Mouse (Mus musculus) ovary, adult 10 weeks (tissue): ENCODE results near the gene Stpg3. TPM values are rescaled to one million over a fixed set of nuclear protein-coding genes. Genes with fewer than 3 reads are reported as not detected.

Experiments used
- polyA plus RNA-seq: library from polyadenylated mRNA; stranded (reverse); fragments of 350-450 nt; fragmentation: Illumina TruSeq; extraction: RNeasy Lipid Tissue Mini Kit (QIAGEN cat#74804); gene quantifications from one replicate; pipeline ENCODE4 v1.2.3, GENCODE M21; 2014

Stpg3 gene
- polyA plus RNA-seq: not detected

GRCm38 (mm10) chr2:25214444-25214843, at the start of gene Stpg3:
Gene Stpg3 (minus strand): TSS chr2:25214637.

GRCm38 (mm10) chr2:25262291-25262767, 47.9 kb upstream of the Stpg3 start, which contains the start of gene Tprn:
Gene Tprn (plus strand): TSS chr2:25262618.

GRCm38 (mm10) chr2:25255284-25255779, 40.9 kb upstream of the Stpg3 start, which contains the start of gene Tmem203:
Gene Tmem203 (plus strand): TSS chr2:25255439.

DNA sequence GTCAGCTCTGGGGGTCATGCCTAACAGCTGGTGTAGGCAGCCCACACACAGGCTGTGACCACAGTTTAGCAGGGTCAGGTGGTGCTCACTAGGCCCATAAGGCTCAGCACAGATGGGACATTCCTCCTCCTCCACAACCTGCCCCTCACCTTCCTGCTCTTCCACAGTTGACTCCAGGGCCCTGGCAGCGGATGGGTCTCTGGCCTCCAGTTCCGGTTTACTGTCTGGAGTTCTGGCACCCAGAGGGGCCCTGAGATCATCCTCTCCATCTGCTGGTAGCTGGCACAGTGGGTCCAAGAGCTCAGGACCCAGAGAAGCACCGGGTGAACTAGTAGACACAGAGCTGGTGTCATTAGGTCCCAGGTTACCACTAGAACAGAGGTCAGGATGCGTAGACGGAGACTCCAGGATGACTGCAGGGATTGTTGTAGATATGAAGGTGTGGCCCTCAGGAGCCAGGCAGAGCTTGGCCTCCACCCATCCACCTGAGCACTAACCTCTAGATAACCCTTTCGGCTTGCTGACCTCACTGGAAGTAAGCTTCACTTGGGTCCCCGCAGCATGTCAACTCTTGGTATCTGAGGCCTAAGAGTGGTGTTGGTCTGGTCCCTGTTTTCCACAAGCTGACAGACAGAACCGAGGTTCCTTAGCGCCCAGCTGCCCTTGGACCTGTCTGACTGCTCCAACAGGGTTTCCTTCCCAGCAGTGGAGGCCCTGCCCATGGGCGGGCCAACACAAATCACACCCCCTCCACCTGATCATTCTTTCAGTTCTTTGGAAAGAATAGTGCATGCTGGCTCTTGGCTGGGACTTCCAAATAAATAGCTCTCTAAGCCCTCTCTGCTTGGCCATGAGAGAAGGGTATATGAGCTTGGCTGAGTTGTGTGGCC, 32.0 kb upstream of the Stpg3 start, which contains the start of gene AL732309.1:
Gene AL732309.1 (minus strand): TSS at position 681 of the 890 bp plus-strand sequence.

DNA sequence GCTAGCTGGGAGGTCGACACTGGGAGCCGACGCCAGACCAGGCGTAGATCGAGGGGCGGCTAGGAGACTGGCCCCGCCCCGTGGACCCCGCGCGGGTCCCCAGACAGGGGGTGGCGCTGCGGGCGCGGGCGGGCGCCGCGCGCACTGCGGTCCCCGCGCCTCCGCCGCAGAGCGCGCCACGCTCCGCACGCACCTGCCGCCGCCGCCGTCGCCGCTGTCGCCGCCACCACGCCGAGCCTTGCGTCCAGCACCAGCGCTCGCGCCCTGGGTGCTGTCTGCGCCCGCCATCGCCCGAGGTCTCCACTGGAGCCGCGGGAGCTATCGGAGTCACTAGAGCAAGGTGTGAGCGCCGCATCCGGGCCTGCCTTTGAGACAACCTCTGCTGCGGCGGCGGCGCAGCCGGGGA, 27.7 kb upstream of the Stpg3 start, which contains the start of the genes Rnf208 and Cysrt1:
Gene Rnf208 (plus strand): TSS at position 155 of the 406 bp plus-strand sequence.
Gene Cysrt1 (minus strand): TSS at position 352 of the 406 bp plus-strand sequence.

DNA sequence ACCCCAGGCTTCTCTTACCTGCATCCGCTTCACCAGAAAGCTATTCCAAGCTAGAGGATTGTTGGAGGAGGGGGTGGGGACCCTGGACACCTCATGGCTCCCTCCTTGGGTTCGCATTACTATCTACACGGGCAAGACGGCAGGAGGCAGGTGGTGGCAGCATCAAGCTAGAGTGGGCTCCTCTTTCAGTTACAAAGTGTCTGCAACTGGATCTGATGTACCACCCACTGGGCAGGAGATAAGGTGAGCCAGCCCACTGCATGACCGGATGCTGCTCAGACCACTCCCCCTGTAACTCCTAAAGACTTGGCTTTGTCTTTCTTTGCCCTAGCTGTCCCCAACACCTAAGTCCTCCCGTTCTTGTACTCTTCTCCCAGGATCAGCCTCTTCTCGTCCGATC, 22.2 kb upstream of the Stpg3 start, which contains the start of gene Rnf224:
Gene Rnf224 (minus strand): TSS at position 174 of the 400 bp plus-strand sequence.

GRCm38 (mm10) chr2:25234050-25234449, 19.6 kb upstream of the Stpg3 start, which contains the start of gene Slc34a3:
Gene Slc34a3 (minus strand): TSS chr2:25234364.

GRCm38 (mm10) chr2:25224492-25224765, 10.0 kb upstream of the Stpg3 start, which contains the start of gene Tubb4b:
Gene Tubb4b (minus strand): TSS chr2:25224702.

DNA sequence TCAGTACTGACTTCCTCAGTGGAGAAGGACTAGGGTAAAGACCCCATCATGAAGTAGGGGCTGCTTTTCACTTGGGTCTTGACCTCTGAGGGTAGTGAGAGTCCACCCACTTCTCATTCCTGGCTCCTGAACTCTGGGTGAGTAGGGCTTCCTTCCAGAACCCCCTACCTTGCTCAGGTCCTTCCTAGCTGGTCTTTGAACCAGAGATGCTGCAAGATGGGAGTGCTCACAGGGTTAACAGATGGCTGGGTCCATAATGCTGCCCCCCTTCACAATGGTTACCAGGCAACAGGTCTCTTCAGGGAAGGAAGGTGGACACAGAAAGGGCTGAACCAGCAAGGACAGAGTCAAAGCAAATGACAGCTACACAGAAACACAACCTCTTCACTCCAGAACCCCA, 4.0 kb upstream of the Stpg3 start, which contains the start of gene Fam166a:
Gene Fam166a (plus strand): TSS at position 301 of the 400 bp plus-strand sequence.

GRCm38 (mm10) chr2:25211121-25211670, 3.2 kb downstream of the Stpg3 start, which contains the start of gene Nelfb:
Gene Nelfb (minus strand): TSS chr2:25211489.

DNA sequence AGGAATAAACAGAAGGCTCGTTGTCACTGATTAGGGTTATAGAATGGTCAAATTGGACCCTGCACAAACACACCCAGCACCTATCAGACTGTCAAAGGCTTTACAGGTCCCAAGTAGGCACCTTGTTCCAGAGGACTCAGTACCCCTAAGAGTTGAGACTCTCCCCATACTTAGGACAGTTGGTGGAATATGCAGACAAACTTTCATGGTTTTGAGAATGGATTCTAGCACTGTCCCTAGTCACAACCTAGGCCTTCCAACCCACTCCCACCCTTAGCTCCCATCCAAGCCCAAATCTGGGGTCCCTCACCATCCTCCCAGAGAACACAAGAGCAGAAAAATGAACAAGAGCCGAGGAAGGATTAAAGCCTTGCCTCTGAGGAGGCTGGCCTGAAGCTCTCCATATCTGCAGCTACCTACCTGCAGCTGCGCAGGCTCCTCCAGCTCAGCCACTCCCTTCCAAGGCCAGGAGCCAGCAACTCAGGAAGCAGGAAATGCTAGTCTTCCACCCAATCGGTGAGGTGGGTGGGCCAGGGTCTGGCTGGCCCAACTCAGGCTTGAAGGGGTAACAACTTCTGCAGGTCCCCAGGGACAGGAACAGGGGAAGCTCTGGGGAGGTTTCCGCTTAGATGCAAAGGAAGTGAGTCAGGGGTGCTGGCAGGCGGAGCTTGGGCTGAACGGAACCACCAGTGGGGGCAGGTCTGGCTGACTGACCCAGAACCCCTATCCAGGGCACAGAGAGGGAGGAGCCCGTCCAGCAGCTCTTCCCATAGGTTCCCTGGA, 18.1 kb downstream of the Stpg3 start, which contains the start of gene Tor4a:
Gene Tor4a (minus strand): TSS at position 715 of the 783 bp plus-strand sequence.

DNA sequence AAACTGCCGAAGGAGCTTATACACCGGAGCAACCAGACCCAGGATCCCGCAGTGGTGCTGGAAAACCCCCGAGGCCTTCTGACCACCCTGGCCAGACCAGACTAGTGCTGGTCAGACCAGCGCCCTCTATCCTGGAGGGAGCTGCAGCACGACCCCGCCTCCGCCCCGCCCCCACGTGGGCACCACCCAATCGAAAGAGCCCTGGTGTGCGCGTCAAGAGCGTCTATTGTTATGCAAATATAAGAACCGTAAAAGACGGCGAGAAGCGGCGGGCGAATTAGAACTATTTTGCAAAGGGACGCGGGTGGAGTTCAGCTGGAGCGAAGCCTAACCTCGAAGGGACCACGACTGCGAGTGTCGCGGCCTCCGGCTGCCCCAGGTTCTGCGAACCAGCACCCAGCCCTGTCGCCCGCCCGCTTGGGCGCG, 33.9 kb downstream of the Stpg3 start, which contains the start of gene Nrarp:
Gene Nrarp (plus strand): TSS at position 281 of the 426 bp plus-strand sequence.

Other genes with a start within 250 kb of the Stpg3 start
- gene Mrpl41, start 239.5 kb downstream of the Stpg3 start, polyA plus RNA-seq: 29.2 TPM
- gene Pnpla7, start 238.6 kb downstream of the Stpg3 start, polyA plus RNA-seq: 9.5 TPM
- 3.6 TPM for gene Nsmf, start 160.3 kb downstream of the Stpg3 start, polyA plus RNA-seq
- not detected for gene Entpd8, start 134.3 kb downstream of the Stpg3 start, polyA plus RNA-seq
- gene Noxa1, start 119.5 kb downstream of the Stpg3 start, polyA plus RNA-seq: not detected
- 4.8 TPM for gene Nrarp, start 33.9 kb downstream of the Stpg3 start, polyA plus RNA-seq
- 2.8 TPM for gene Tor4a, start 17.8 kb downstream of the Stpg3 start, polyA plus RNA-seq
- 4.4 TPM for gene Nelfb, start 3.1 kb downstream of the Stpg3 start, polyA plus RNA-seq
- not detected for gene Fam166a, start 4.1 kb upstream of the Stpg3 start, polyA plus RNA-seq
- gene Tubb4b, start 10.1 kb upstream of the Stpg3 start, polyA plus RNA-seq: 43.8 TPM
- not detected for gene Slc34a3, start 19.7 kb upstream of the Stpg3 start, polyA plus RNA-seq
- gene Rnf224, start 22.1 kb upstream of the Stpg3 start, polyA plus RNA-seq: not detected
- gene Rnf208, start 27.6 kb upstream of the Stpg3 start, polyA plus RNA-seq: not detected
- gene Cysrt1, start 27.8 kb upstream of the Stpg3 start, polyA plus RNA-seq: not detected
- gene AL732309.1, start 32.2 kb upstream of the Stpg3 start, polyA plus RNA-seq: 0.83 TPM
- not detected for gene Tmem203, start 40.8 kb upstream of the Stpg3 start, polyA plus RNA-seq
- 0.31 TPM for gene Tprn, start 48.0 kb upstream of the Stpg3 start, polyA plus RNA-seq
- 0.80 TPM for gene Ssna1, start 57.8 kb upstream of the Stpg3 start, polyA plus RNA-seq
- 7.8 TPM for gene Anapc2, start 57.8 kb upstream of the Stpg3 start, polyA plus RNA-seq
- not detected for gene Tmem210, start 73.5 kb upstream of the Stpg3 start, polyA plus RNA-seq
- not detected for gene Lrrc26, start 75.3 kb upstream of the Stpg3 start, polyA plus RNA-seq
- not detected for gene Grin1, start 104.5 kb upstream of the Stpg3 start, polyA plus RNA-seq
- 19.7 TPM for gene Man1b1, start 117.7 kb upstream of the Stpg3 start, polyA plus RNA-seq
- gene Dpp7, start 141.7 kb upstream of the Stpg3 start, polyA plus RNA-seq: 6.6 TPM
- gene Uap1l1, start 151.0 kb upstream of the Stpg3 start, polyA plus RNA-seq: 0.60 TPM
- gene Sapcd2, start 157.7 kb upstream of the Stpg3 start, polyA plus RNA-seq: 0.17 TPM
- gene Entpd2, start 181.2 kb upstream of the Stpg3 start, polyA plus RNA-seq: 0.34 TPM
- 15.0 TPM for gene Npdc1, start 184.7 kb upstream of the Stpg3 start, polyA plus RNA-seq
- gene Fut7, start 208.6 kb upstream of the Stpg3 start, polyA plus RNA-seq: not detected
- gene Abca2, start 214.1 kb upstream of the Stpg3 start, polyA plus RNA-seq: 0.77 TPM
- gene Clic3, start 242.2 kb upstream of the Stpg3 start, polyA plus RNA-seq: not detected
- 2.4 TPM for gene Paxx, start 246.5 kb upstream of the Stpg3 start, polyA plus RNA-seq